Mouse (Mus musculus): ENCODE results near the gene Ccna2. TPM values are rescaled to one million over a fixed set of nuclear protein-coding genes. Genes with fewer than 3 reads are reported as not detected.
"Not testable (repeated sequence)": the region's sequence is repeated elsewhere in the genome, so short reads cannot be mapped to it uniquely, and the experiment has no call there.

Gene Ccna2
- polyA plus RNA-seq (2014; fragmentation: Nextera tagmentation; extraction: Ambion mirVana) = 210 and 219 TPM in 2 replicates

DNA sequence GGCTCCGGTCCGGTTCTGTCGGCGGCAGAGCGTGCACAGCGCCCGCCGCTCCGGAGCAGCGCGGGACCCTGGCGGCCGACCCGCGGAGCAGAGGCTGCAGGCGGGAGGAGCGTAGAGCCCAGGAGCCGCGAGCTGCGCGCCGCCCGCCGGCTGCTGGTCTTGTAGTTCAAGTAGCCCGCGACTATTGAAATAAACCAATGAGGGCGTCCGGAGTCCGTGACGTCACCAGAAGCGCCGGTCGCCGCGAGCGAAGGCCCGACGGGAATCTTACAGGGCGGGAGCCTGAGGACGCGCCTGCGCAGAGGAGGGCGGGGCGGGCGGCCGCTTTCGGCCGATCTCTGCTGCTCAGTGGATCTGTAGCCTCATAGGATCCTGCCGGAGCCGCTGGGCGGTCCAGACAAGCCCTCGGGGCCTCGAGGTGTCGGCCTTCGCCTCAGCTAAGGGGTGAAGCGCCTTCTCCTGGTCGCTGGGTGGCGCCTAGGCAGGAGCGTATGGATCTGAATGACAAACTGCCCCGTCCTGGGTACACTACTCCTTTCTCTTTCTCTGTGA, at the start of gene Ccna2:
TSS of gene Ccna2 (minus strand) at position 324 of the 552 bp plus-strand sequence.
- Histone ChIP-seq H3K4me2 (ENCODE audit: low read length) (peak within 1 kb of the TSS; percentile 69), H3K4me1 (replicated peaks; ENCODE audit: control insufficient read depth, insufficient read depth, low read length) (peaks cover 16% of the 10 kb centered on the region; the same call in 1 of the 2 replicates), H3K4me3 (ENCODE audit: low read depth, low read length) (peak within 1 kb of the TSS; percentile 89), H3K27me3 (replicated peaks; ENCODE audit: control insufficient read depth, insufficient read depth, low read length) (no peaks in the 10 kb centered on the region), H3K9ac (ENCODE audit: low read length) (peak within 1 kb of the TSS; percentile 85), H3K36me3 (ENCODE audit: control insufficient read depth, insufficient read depth, low read length) (peaks cover 28% of the 10 kb centered on the region), H3K27ac (ENCODE audit: low read depth) (peak within 1 kb of the TSS; percentile 77), H3K9me3 (ENCODE audit: control insufficient read depth, low read length) (no peaks in the 10 kb centered on the region)
- peak; percentile 100 for ATAC-seq (replicated peaks; ENCODE audit: low FRiP score, low TSS enrichment, low read depth)
- WGBS = under 1% methylated on average over 60 of the region's 60 CpGs
- peak; percentile 97 for DNase-seq (ENCODE audit: low spot score)

GRCm38 (mm10) chr3:36618181-36618580, 46.2 kb upstream of the Ccna2 start:
- no peaks in the 10 kb centered on the region for H3K27me3 ChIP-seq (replicated peaks; ENCODE audit: control insufficient read depth, insufficient read depth, low read length)
- H3K27ac ChIP-seq (ENCODE audit: low read depth) = no peak overlapping the region
- no peak for ATAC-seq (replicated peaks; ENCODE audit: low FRiP score, low TSS enrichment, low read depth)
- DNase-seq (ENCODE audit: low spot score) = no peak
- no peak overlapping the region for H3K9ac ChIP-seq (ENCODE audit: low read length)
- no peaks in the 10 kb centered on the region for H3K36me3 ChIP-seq (ENCODE audit: control insufficient read depth, insufficient read depth, low read length)
- no peaks in the 10 kb centered on the region for H3K4me1 ChIP-seq (replicated peaks; ENCODE audit: control insufficient read depth, insufficient read depth, low read length)
- 64% methylated on average over 7 of the region's 7 CpGs for WGBS
- no peak overlapping the region for H3K4me3 ChIP-seq (ENCODE audit: low read depth, low read length)
- H3K4me2 ChIP-seq (ENCODE audit: low read length) = no peak overlapping the region
- no peaks in the 10 kb centered on the region for H3K9me3 ChIP-seq (ENCODE audit: control insufficient read depth, low read length)

- Histone ChIP-seq H3K9me3 (ENCODE audit: control insufficient read depth, low read length) (no peaks in the 10 kb centered on the region), H3K27ac (ENCODE audit: low read depth) (no peak overlapping the region), H3K9ac (ENCODE audit: low read length) (no peak overlapping the region), H3K4me3 (ENCODE audit: low read depth, low read length) (no peak overlapping the region), H3K36me3 (ENCODE audit: control insufficient read depth, insufficient read depth, low read length) (no peaks in the 10 kb centered on the region), H3K4me1 (replicated peaks; ENCODE audit: control insufficient read depth, insufficient read depth, low read length) (0 out of 2 replicates have a peak, but pooled peaks cover 3% of the 10 kb centered on the region), H3K4me2 (ENCODE audit: low read length) (no peak overlapping the region; the same call in 1 of the 2 replicates), H3K27me3 (replicated peaks; ENCODE audit: control insufficient read depth, insufficient read depth, low read length) (no peaks in the 10 kb centered on the region)
- no peak for ATAC-seq (replicated peaks; ENCODE audit: low FRiP score, low TSS enrichment, low read depth)
- DNase-seq (ENCODE audit: low spot score) = no peak
- WGBS = 68% methylated on average over 5 of the region's 5 CpGs
These were observed 41.9 kb upstream of the Ccna2 start for GRCm38 (mm10) chr3:36613908-36614255.

GRCm38 (mm10) chr3:36613202-36613907, 41.4 kb upstream of the Ccna2 start, which contains the start of gene Bbs7:
TSS of gene Bbs7 (minus strand) at chr3:36613477.
- Histone ChIP-seq H3K4me3 (ENCODE audit: low read depth, low read length) (peak within 1 kb of the TSS; percentile 65), H3K27me3 (replicated peaks; ENCODE audit: control insufficient read depth, insufficient read depth, low read length) (no peaks in the 10 kb centered on the region), H3K4me1 (replicated peaks; ENCODE audit: control insufficient read depth, insufficient read depth, low read length) (0 out of 2 replicates have a peak, but pooled peaks cover 3% of the 10 kb centered on the region), H3K27ac (ENCODE audit: low read depth) (no peak within 1 kb of the TSS), H3K36me3 (ENCODE audit: control insufficient read depth, insufficient read depth, low read length) (no peaks in the 10 kb centered on the region), H3K9ac (ENCODE audit: low read length) (peak within 1 kb of the TSS; percentile 68), H3K4me2 (ENCODE audit: low read length) (peak within 1 kb of the TSS; percentile 75), H3K9me3 (ENCODE audit: control insufficient read depth, low read length) (no peaks in the 10 kb centered on the region)
- ATAC-seq (replicated peaks; ENCODE audit: low FRiP score, low TSS enrichment, low read depth) (peak; percentile 100), DNase-seq (ENCODE audit: low spot score) (peak; percentile 95)
- WGBS = 5% methylated on average over 38 of the region's 38 CpGs

- WGBS = 4% methylated on average over 6 of the region's 6 CpGs
- no peak overlapping the region for H3K27ac ChIP-seq (ENCODE audit: low read depth)
- no peak for ATAC-seq (replicated peaks; ENCODE audit: low FRiP score, low TSS enrichment, low read depth)
These were observed 40.7 kb upstream of the Ccna2 start for GRCm38 (mm10) chr3:36612687-36613086.

DNA sequence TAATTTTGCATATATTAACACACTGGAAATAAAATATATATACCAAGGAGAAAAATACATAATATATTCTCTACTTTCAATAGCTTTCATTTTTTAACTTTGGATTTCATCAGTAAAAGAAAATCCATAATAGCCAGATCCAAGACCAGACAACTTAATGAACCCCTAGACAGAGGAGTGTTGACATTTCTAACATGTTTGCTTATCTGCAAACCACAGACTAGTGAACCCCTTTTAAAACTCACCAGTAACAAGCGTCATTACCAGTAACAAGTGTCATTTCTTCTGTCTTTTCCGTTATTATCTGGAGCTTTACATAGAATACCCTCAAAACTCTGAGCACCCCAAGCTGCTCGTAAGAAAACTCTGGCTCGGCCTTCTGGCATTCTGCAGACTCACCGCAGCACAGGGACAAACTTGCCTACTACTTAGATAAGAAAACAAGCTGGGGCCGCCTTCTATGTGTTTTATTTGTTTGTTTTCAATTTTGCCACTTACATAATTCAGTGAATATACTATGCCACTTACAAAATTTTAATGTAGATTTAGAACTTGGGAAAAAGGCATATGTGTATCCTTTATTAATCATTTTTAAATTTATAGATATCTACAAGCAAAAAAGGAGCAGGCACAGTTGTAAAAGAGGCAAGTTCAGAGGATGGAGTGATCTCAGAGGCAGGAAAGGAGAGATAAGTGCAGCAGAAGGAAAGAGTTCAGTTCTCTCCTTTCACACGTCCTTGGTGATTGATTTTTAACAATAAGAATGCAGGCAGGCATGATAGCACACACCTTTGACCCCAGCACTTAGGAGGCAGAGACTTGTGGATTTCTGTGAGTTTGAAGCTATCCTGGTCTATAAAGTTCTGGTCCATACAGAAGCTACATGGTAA, 34.2 kb upstream of the Ccna2 start:
- H3K4me1 ChIP-seq (replicated peaks; ENCODE audit: control insufficient read depth, insufficient read depth, low read length) = no peaks in the 10 kb centered on the region
- no peak overlapping the region for H3K27ac ChIP-seq (ENCODE audit: low read depth)
- no peak overlapping the region for H3K4me3 ChIP-seq (ENCODE audit: low read depth, low read length)
- DNase-seq (ENCODE audit: low spot score) (no peak), ATAC-seq (replicated peaks; ENCODE audit: low FRiP score, low TSS enrichment, low read depth) (no peak)
- no peaks in the 10 kb centered on the region for H3K27me3 ChIP-seq (replicated peaks; ENCODE audit: control insufficient read depth, insufficient read depth, low read length)
- H3K4me2 ChIP-seq (ENCODE audit: low read length) = no peak overlapping the region
- 73% methylated on average over 7 of the region's 7 CpGs for WGBS
- H3K36me3 ChIP-seq (ENCODE audit: control insufficient read depth, insufficient read depth, low read length) = peaks cover 4% of the 10 kb centered on the region; the same call in 1 of the 2 replicates
- H3K9me3 ChIP-seq (ENCODE audit: control insufficient read depth, low read length) = no peaks in the 10 kb centered on the region
- no peak overlapping the region for H3K9ac ChIP-seq (ENCODE audit: low read length)

More at GRCm38 (mm10) chr3:36612687-36613086, 40.7 kb upstream of the Ccna2 start:
- peak overlapping the region; percentile 68 for H3K9ac ChIP-seq (ENCODE audit: low read length)
- H3K36me3 ChIP-seq (ENCODE audit: control insufficient read depth, insufficient read depth, low read length) = no peaks in the 10 kb centered on the region
- DNase-seq (ENCODE audit: low spot score) = peak; percentile 54
- peak overlapping the region; percentile 65 for H3K4me3 ChIP-seq (ENCODE audit: low read depth, low read length)
- H3K27me3 ChIP-seq (replicated peaks; ENCODE audit: control insufficient read depth, insufficient read depth, low read length) = no peaks in the 10 kb centered on the region
- H3K4me1 ChIP-seq (replicated peaks; ENCODE audit: control insufficient read depth, insufficient read depth, low read length) = 0 out of 2 replicates have a peak, but pooled peaks cover 3% of the 10 kb centered on the region
- H3K9me3 ChIP-seq (ENCODE audit: control insufficient read depth, low read length) = no peaks in the 10 kb centered on the region
- peak overlapping the region; percentile 75 for H3K4me2 ChIP-seq (ENCODE audit: low read length)

DNA sequence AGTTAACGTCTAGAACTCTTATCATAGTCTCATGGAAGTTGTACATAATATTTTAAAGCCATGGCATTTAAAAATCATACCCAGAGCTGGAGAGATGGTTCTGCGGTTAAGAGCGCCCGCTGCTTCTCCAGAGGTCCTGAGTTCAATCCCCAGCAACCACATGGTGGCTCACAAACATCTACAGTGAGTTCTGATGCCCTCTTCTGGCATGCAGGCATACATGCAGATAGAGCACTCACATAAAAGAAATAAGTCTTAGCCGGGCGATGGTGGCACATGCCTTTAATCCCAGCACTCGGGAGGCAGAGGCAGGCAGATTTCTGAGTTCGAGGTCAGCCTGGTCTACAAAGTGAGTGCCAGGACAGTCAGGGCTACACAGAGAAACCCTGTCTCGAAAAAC, 27.8 kb upstream of the Ccna2 start:
- H3K4me3 ChIP-seq (ENCODE audit: low read depth, low read length); ATAC-seq (replicated peaks; ENCODE audit: low FRiP score, low TSS enrichment, low read depth); H3K27ac ChIP-seq (ENCODE audit: low read depth); H3K9me3 ChIP-seq (ENCODE audit: control insufficient read depth, low read length); DNase-seq (ENCODE audit: low spot score); H3K4me1 ChIP-seq (replicated peaks; ENCODE audit: control insufficient read depth, insufficient read depth, low read length); H3K27me3 ChIP-seq (replicated peaks; ENCODE audit: control insufficient read depth, insufficient read depth, low read length); H3K36me3 ChIP-seq (ENCODE audit: control insufficient read depth, insufficient read depth, low read length); H3K9ac ChIP-seq (ENCODE audit: low read length); H3K4me2 ChIP-seq (ENCODE audit: low read length): not testable (repeated sequence)
- 90% methylated on average over 8 of the region's 9 CpGs for WGBS

GRCm38 (mm10) chr3:36598811-36599210, 26.9 kb upstream of the Ccna2 start:
- no peaks in the 10 kb centered on the region for H3K9me3 ChIP-seq (ENCODE audit: control insufficient read depth, low read length)
- H3K27me3 ChIP-seq (replicated peaks; ENCODE audit: control insufficient read depth, insufficient read depth, low read length) = no peaks in the 10 kb centered on the region
- H3K27ac ChIP-seq (ENCODE audit: low read depth) = no peak overlapping the region
- 65% methylated on average over 3 of the region's 3 CpGs for WGBS
- ATAC-seq (replicated peaks; ENCODE audit: low FRiP score, low TSS enrichment, low read depth) (no peak), DNase-seq (ENCODE audit: low spot score) (no peak)
- no peaks in the 10 kb centered on the region for H3K4me1 ChIP-seq (replicated peaks; ENCODE audit: control insufficient read depth, insufficient read depth, low read length)
- no peak overlapping the region for H3K4me2 ChIP-seq (ENCODE audit: low read length)
- H3K4me3 ChIP-seq (ENCODE audit: low read depth, low read length) = no peak overlapping the region
- no peak overlapping the region for H3K9ac ChIP-seq (ENCODE audit: low read length)
- H3K36me3 ChIP-seq (ENCODE audit: control insufficient read depth, insufficient read depth, low read length) = no peaks in the 10 kb centered on the region
